Mouse (Mus musculus) forelimb bud, embryonic 11.5 days (tissue): ENCODE data around the gene Lsm7.
"Not testable (repeated sequence)": the region's sequence is repeated elsewhere in the genome, so short reads cannot be mapped to it uniquely, and the experiment has no call there.

Experiments
- DNase-seq: peaks from one replicate; pipeline ENCODE4 v3.0.0-alpha.2; 2012; ENCODE audit warnings: low read depth, low spot score

The Lsm7 gene

GRCm38 (mm10) chr10:80836949-80837379, 18.0 kb downstream of the Lsm7 start:
- DNase-seq = no peak

GRCm38 (mm10) chr10:80835617-80836016, 19.4 kb downstream of the Lsm7 start:
- DNase-seq = no peak

GRCm38 (mm10) chr10:80832818-80833217, 22.2 kb downstream of the Lsm7 start:
- DNase-seq = no peak

GRCm38 (mm10) chr10:80831136-80831535, 23.9 kb downstream of the Lsm7 start:
- peak; percentile 72 for DNase-seq

GRCm38 (mm10) chr10:80829359-80830278, 25.4 kb downstream of the Lsm7 start:
- DNase-seq = no peak

GRCm38 (mm10) chr10:80828587-80828986, 26.4 kb downstream of the Lsm7 start:
- DNase-seq = not testable (repeated sequence)

GRCm38 (mm10) chr10:80827870-80828420, 27.1 kb downstream of the Lsm7 start:
- DNase-seq = no peak

- DNase-seq = no peak
Measured at GRCm38 (mm10) chr10:80827063-80827869, 27.7 kb downstream of the Lsm7 start.

- peak; percentile 100 for DNase-seq
Measured at GRCm38 (mm10) chr10:80826151-80827062, 28.6 kb downstream of the Lsm7 start, which contains the start of gene Oaz1. Gene Oaz1 (plus strand): TSS chr10:80826656.

- no peak for DNase-seq
Measured at GRCm38 (mm10) chr10:80824827-80825226, 30.2 kb downstream of the Lsm7 start.

GRCm38 (mm10) chr10:80823847-80824643, 31.0 kb downstream of the Lsm7 start:
- no peak for DNase-seq

GRCm38 (mm10) chr10:80823316-80823715, 31.7 kb downstream of the Lsm7 start:
- DNase-seq = no peak

- DNase-seq = no peak
Measured at GRCm38 (mm10) chr10:80822528-80822927, 32.5 kb downstream of the Lsm7 start.

GRCm38 (mm10) chr10:80821991-80822390, 33.0 kb downstream of the Lsm7 start:
- no peak for DNase-seq

GRCm38 (mm10) chr10:80819406-80819805, 35.6 kb downstream of the Lsm7 start:
- no peak for DNase-seq

GRCm38 (mm10) chr10:80818599-80819281, 36.3 kb downstream of the Lsm7 start:
- no peak for DNase-seq

GRCm38 (mm10) chr10:80817955-80818354, 37.1 kb downstream of the Lsm7 start:
- DNase-seq = not testable (repeated sequence)

- no peak for DNase-seq
Measured at GRCm38 (mm10) chr10:80817164-80817563, 37.8 kb downstream of the Lsm7 start.

- not testable (repeated sequence) for DNase-seq
Measured at GRCm38 (mm10) chr10:80816303-80816702, 38.7 kb downstream of the Lsm7 start.
